Mouse (Mus musculus): ENCODE results near the gene Tcp11. TPM values are rescaled to one million over a fixed set of nuclear protein-coding genes. Genes with fewer than 3 reads are reported as not detected.

The Tcp11 gene
- polyA plus RNA-seq, 1 experiment from 2014 or later = 0.18 TPM

GRCm38 (mm10) chr17:28104416-28104815 is 24.0 kb upstream of the Tcp11 start:
- Histone ChIP-seq H3K9ac (no peak overlapping the region), H3K9me3 (replicated peaks) (no peaks in the 10 kb centered on the region)
- no peak for ATAC-seq (ENCODE audit: insufficient read depth)

GRCm38 (mm10) chr17:28101902-28102319 is 21.5 kb upstream of the Tcp11 start:
- ATAC-seq (ENCODE audit: insufficient read depth) = no peak
- Histone ChIP-seq H3K4me3 (replicated peaks) (no peak overlapping the region), H3K27me3 (peaks cover 5% of the 10 kb centered on the region; the same call in 1 of the 2 replicates), H3K9me3 (replicated peaks) (no peaks in the 10 kb centered on the region), H3K4me2 (no peak overlapping the region), H3K4me1 (replicated peaks) (no peaks in the 10 kb centered on the region), H3K36me3 (replicated peaks) (no peaks in the 10 kb centered on the region), H3K27ac (replicated peaks) (no peak overlapping the region), H3K9ac (no peak overlapping the region)
- 42% methylated on average over 10 of the region's 10 CpGs for WGBS (ENCODE audit: insufficient replicate concordance)

More at GRCm38 (mm10) chr17:28104416-28104815, 24.0 kb upstream of the Tcp11 start:
- Histone ChIP-seq H3K4me3 (replicated peaks) (no peak overlapping the region), H3K36me3 (replicated peaks) (no peaks in the 10 kb centered on the region), H3K27me3 (no peaks in the 10 kb centered on the region; the same call in 1 of the 2 replicates), H3K4me2 (no peak overlapping the region), H3K4me1 (replicated peaks) (0 out of 2 replicates have a peak, but pooled peaks cover 3% of the 10 kb centered on the region), H3K27ac (replicated peaks) (no peak overlapping the region)
- WGBS (ENCODE audit: insufficient replicate concordance) = 60% methylated on average over 6 of the region's 6 CpGs

DNA sequence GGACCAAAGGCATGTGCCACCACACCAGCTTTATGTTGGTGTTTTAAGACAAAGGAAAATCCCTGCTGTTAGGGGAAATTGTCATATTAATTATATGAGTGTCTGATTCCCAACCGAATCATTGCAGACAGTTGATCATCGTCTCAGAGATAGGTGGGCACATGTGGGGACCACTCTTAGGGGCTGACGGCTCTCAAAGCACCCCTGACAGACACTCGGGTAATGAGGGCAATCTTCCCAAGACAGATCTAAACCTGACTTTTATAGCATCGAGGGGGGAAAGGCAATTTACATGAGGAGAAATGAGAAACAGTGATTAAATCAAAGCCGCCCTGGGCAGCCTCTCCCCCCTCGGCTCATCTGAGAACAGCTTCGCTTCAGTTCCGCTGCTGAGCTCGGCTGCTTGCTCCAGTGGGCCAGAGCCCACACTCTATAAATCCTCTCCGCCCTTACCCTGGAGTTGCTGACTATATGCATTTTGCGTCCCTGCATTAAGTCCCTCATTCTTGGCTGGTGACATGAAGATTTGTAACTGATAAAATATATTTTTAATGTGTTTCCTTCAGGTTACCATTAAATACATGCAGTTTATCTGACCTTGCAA is 20.9 kb upstream of the Tcp11 start:
- Histone ChIP-seq H3K27me3 (peaks cover 5% of the 10 kb centered on the region; the same call in 1 of the 2 replicates), H3K4me3 (replicated peaks) (no peak overlapping the region), H3K4me1 (replicated peaks) (no peaks in the 10 kb centered on the region), H3K9ac (no peak overlapping the region), H3K9me3 (replicated peaks) (no peaks in the 10 kb centered on the region), H3K4me2 (no peak overlapping the region), H3K36me3 (replicated peaks) (no peaks in the 10 kb centered on the region), H3K27ac (replicated peaks) (no peak overlapping the region)
- WGBS (ENCODE audit: insufficient replicate concordance) = 44% methylated on average over 12 of the region's 12 CpGs
- no peak for ATAC-seq (ENCODE audit: insufficient read depth)

- Histone ChIP-seq H3K27me3 (peaks cover 5% of the 10 kb centered on the region; the same call in 1 of the 2 replicates), H3K36me3 (replicated peaks) (no peaks in the 10 kb centered on the region), H3K4me1 (replicated peaks) (no peaks in the 10 kb centered on the region), H3K9me3 (replicated peaks) (no peaks in the 10 kb centered on the region), H3K4me3 (replicated peaks) (no peak overlapping the region), H3K4me2 (no peak overlapping the region), H3K9ac (no peak overlapping the region), H3K27ac (replicated peaks) (no peak overlapping the region)
- ATAC-seq (ENCODE audit: insufficient read depth) = no peak
- WGBS (ENCODE audit: insufficient replicate concordance) = 34% methylated on average over 1 of the region's 1 CpGs
Observed at GRCm38 (mm10) chr17:28100669-28101068, 20.2 kb upstream of the Tcp11 start.

DNA sequence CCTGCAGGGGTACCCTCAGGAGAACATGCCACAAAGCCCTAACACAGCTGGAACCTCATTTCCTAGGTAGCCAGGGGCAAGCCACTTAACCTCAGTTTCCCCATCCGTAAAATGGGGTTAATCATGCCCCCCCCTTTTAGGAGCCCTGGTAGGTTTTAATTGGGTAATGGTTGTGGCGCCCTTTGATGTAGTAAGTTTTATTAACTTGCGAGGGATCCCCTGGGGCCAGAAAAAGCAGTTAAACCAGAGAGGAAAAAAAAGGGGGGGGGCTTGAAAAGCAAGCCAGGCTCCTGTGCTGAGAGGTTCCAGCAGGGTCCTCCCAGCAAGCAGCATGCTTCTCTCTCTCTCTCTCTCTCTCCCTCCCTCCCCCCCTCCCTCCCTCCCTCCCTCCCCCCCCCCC is 18.6 kb upstream of the Tcp11 start:
- ATAC-seq (ENCODE audit: insufficient read depth) = no peak
- H3K9me3 ChIP-seq (replicated peaks) = no peaks in the 10 kb centered on the region

DNA sequence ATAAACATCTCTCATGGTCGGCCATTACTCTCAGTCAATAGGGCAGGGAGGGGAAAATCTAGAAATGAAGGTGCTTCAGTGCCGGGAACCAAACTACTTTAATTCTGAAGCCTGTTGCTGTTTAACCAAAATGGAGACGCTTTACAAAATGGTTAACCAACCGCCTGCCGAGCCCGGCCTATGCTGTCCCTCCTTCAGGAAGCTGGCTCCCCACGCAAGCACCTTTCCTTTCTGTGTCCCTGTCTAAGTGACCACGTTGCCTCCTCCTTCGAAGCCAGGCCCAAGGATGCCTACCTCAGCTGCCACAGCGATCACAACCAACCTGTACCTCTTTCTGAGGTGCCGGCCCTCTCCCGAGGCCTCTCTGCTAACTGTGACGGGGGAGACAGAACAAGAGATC is 16.9 kb upstream of the Tcp11 start:
- Histone ChIP-seq H3K4me3 (replicated peaks) (no peak overlapping the region), H3K9me3 (replicated peaks) (no peaks in the 10 kb centered on the region), H3K4me1 (replicated peaks) (no peaks in the 10 kb centered on the region), H3K9ac (no peak overlapping the region), H3K27ac (replicated peaks) (no peak overlapping the region), H3K36me3 (replicated peaks) (no peaks in the 10 kb centered on the region), H3K27me3 (peaks cover 5% of the 10 kb centered on the region; the same call in 1 of the 2 replicates), H3K4me2 (no peak overlapping the region)
- WGBS (ENCODE audit: insufficient replicate concordance) = 72% methylated on average over 13 of the region's 13 CpGs
- no peak for ATAC-seq (ENCODE audit: insufficient read depth)

More for the DNA sequence above, 18.6 kb upstream of the Tcp11 start:
- Histone ChIP-seq H3K36me3 (replicated peaks) (no peaks in the 10 kb centered on the region), H3K27ac (replicated peaks) (no peak overlapping the region), H3K4me2 (no peak overlapping the region), H3K4me3 (replicated peaks) (no peak overlapping the region), H3K9ac (no peak overlapping the region), H3K27me3 (peaks cover 5% of the 10 kb centered on the region; the same call in 1 of the 2 replicates), H3K4me1 (replicated peaks) (no peaks in the 10 kb centered on the region)
- WGBS (ENCODE audit: insufficient replicate concordance) = 56% methylated on average over 3 of the region's 3 CpGs

- no peaks in the 10 kb centered on the region for H3K4me1 ChIP-seq (replicated peaks)
- no peaks in the 10 kb centered on the region for H3K9me3 ChIP-seq (replicated peaks)
- no peaks in the 10 kb centered on the region for H3K36me3 ChIP-seq (replicated peaks)
- no peak overlapping the region for H3K27ac ChIP-seq (replicated peaks)
- 61% methylated on average over 10 of the region's 10 CpGs for WGBS (ENCODE audit: insufficient replicate concordance)
- H3K4me3 ChIP-seq (replicated peaks) = no peak overlapping the region
- H3K9ac ChIP-seq = no peak overlapping the region
- H3K4me2 ChIP-seq = no peak overlapping the region
- no peak for ATAC-seq (ENCODE audit: insufficient read depth)
- peaks cover 5% of the 10 kb centered on the region; the same call in 1 of the 2 replicates for H3K27me3 ChIP-seq
Observed at GRCm38 (mm10) chr17:28096418-28096817, 16.0 kb upstream of the Tcp11 start.

GRCm38 (mm10) chr17:28093837-28094236 is 13.4 kb upstream of the Tcp11 start:
- 67% methylated on average over 3 of the region's 3 CpGs for WGBS (ENCODE audit: insufficient replicate concordance)
- ATAC-seq (ENCODE audit: insufficient read depth) = no peak
- H3K9ac ChIP-seq = no peak overlapping the region
- H3K4me2 ChIP-seq = no peak overlapping the region
- H3K27ac ChIP-seq (replicated peaks) = no peak overlapping the region
- H3K27me3 ChIP-seq = peaks cover 5% of the 10 kb centered on the region; the same call in 1 of the 2 replicates
- H3K9me3 ChIP-seq (replicated peaks) = no peaks in the 10 kb centered on the region
- no peaks in the 10 kb centered on the region for H3K36me3 ChIP-seq (replicated peaks)
- H3K4me1 ChIP-seq (replicated peaks) = no peaks in the 10 kb centered on the region
- no peak overlapping the region for H3K4me3 ChIP-seq (replicated peaks)

- H3K27ac ChIP-seq (replicated peaks) = no peak overlapping the region
- H3K4me2 ChIP-seq = no peak overlapping the region
- H3K4me3 ChIP-seq (replicated peaks) = no peak overlapping the region
- no peak overlapping the region for H3K9ac ChIP-seq
- H3K4me1 ChIP-seq (replicated peaks) = no peaks in the 10 kb centered on the region
- no peaks in the 10 kb centered on the region for H3K27me3 ChIP-seq
- no peaks in the 10 kb centered on the region for H3K9me3 ChIP-seq (replicated peaks)
- 78% methylated on average over 2 of the region's 2 CpGs for WGBS (ENCODE audit: insufficient replicate concordance)
- H3K36me3 ChIP-seq (replicated peaks) = no peaks in the 10 kb centered on the region
- no peak for ATAC-seq (ENCODE audit: insufficient read depth)
Observed at GRCm38 (mm10) chr17:28092297-28092696, 11.9 kb upstream of the Tcp11 start.

DNA sequence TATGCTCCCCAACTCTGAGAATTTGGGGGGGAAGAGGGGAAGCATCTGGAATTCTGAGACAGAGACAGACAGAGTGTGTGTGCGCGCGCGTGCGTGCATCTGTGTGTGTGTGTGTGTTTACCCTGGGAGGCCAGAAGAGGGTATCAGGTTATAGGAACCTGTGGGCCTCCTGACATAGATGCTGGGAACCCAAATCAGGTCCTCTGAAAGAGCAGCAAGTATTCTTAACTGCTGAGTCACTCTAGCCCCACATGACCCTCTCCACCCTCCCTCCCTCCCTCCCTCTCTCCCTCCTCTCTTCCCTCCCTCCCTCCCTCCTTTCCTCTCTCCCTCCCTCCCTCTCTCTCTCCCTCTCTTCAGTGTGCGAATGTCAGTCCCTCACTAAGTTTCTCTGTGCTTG is 8.3 kb upstream of the Tcp11 start:
- H3K4me2 ChIP-seq = no peak overlapping the region
- H3K36me3 ChIP-seq (replicated peaks) = no peaks in the 10 kb centered on the region
- no peaks in the 10 kb centered on the region for H3K9me3 ChIP-seq (replicated peaks)
- WGBS (ENCODE audit: insufficient replicate concordance) = 85% methylated on average over 6 of the region's 6 CpGs
- no peaks in the 10 kb centered on the region for H3K27me3 ChIP-seq
- no peak for ATAC-seq (ENCODE audit: insufficient read depth)
- no peak overlapping the region for H3K4me3 ChIP-seq (replicated peaks)
- H3K9ac ChIP-seq = no peak overlapping the region
- H3K4me1 ChIP-seq (replicated peaks) = peaks cover 16% of the 10 kb centered on the region
- no peak overlapping the region for H3K27ac ChIP-seq (replicated peaks)

- Histone ChIP-seq H3K27ac (replicated peaks) (no peak overlapping the region), H3K9ac (no peak overlapping the region), H3K4me2 (no peak overlapping the region), H3K4me1 (replicated peaks) (peaks cover 24% of the 10 kb centered on the region), H3K4me3 (replicated peaks) (no peak overlapping the region), H3K36me3 (replicated peaks) (no peaks in the 10 kb centered on the region), H3K9me3 (replicated peaks) (no peaks in the 10 kb centered on the region), H3K27me3 (no peaks in the 10 kb centered on the region)
- ATAC-seq (ENCODE audit: insufficient read depth) = no peak
- 55% methylated on average over 5 of the region's 5 CpGs for WGBS (ENCODE audit: insufficient replicate concordance)
Observed at GRCm38 (mm10) chr17:28087430-28087829, 7.0 kb upstream of the Tcp11 start.

DNA sequence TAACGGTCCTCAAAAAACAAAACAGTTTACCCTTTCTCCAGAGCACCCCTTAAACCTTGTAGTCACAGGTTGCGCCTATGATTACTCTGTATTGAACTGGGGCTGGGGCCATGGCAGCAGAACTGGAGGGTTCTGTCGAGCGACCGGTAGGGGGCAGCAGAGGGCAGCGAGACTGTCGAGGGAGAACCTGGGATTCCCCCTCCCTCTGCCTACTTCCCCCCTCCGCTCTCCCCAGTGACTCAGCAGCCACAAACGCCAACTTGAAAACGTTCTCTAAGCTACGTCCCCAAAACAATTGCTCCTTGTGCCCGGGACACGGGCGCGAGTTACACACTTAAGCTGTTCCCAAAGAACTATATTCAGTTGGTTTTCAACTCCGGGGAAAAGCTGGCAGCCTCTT is 4.5 kb upstream of the Tcp11 start:
- Histone ChIP-seq H3K4me1 (replicated peaks) (peaks cover 34% of the 10 kb centered on the region), H3K9ac (no peak overlapping the region), H3K4me2 (peak overlapping the region; percentile 57), H3K36me3 (replicated peaks) (no peaks in the 10 kb centered on the region), H3K27me3 (peaks cover 15% of the 10 kb centered on the region), H3K27ac (replicated peaks) (no peak overlapping the region), H3K9me3 (replicated peaks) (no peaks in the 10 kb centered on the region), H3K4me3 (replicated peaks) (0 out of 2 replicates have a peak overlapping the region, but pooled peaks have one; percentile 13)
- ATAC-seq (ENCODE audit: insufficient read depth) = peak; percentile 67
- under 1% methylated on average over 16 of the region's 16 CpGs for WGBS (ENCODE audit: insufficient replicate concordance)
